Mouse (Mus musculus) cerebellum, postnatal 25 days (tissue): ENCODE results near the gene Fmnl2.

Experiments used
- DNase-seq, 2 experiments: peaks; one replicate each; pipeline ENCODE4 v3.0.0; 2021; ENCODE audit warnings: mixed read lengths in 2 of 2

The Fmnl2 gene

GRCm38 (mm10) chr2:52857611-52858528 is at the start of gene Fmnl2:
Gene Fmnl2 (plus strand): TSS chr2:52857860.
- peak; percentile 89 to 94 for DNase-seq

- no peak for DNase-seq
These were observed 47.7 kb upstream of the Fmnl2 start for GRCm38 (mm10) chr2:52809988-52810387.

GRCm38 (mm10) chr2:52811691-52812090 is 46.0 kb upstream of the Fmnl2 start:
- peak in 1 of 2 experiments; percentile 4 for DNase-seq

- DNase-seq, result no peak
These were observed 40.3 kb upstream of the Fmnl2 start for GRCm38 (mm10) chr2:52817341-52817740.

GRCm38 (mm10) chr2:52818944-52819343 is 38.7 kb upstream of the Fmnl2 start:
- no peak for DNase-seq

GRCm38 (mm10) chr2:52822214-52822613 is 35.4 kb upstream of the Fmnl2 start:
- no peak for DNase-seq

- DNase-seq, result no peak
These were observed 29.6 kb upstream of the Fmnl2 start for GRCm38 (mm10) chr2:52828077-52828476.

GRCm38 (mm10) chr2:52830513-52830912 is 27.1 kb upstream of the Fmnl2 start:
- no peak for DNase-seq

GRCm38 (mm10) chr2:52831585-52831984 is 26.1 kb upstream of the Fmnl2 start:
- no peak for DNase-seq

GRCm38 (mm10) chr2:52835726-52836125 is 21.9 kb upstream of the Fmnl2 start:
- DNase-seq, result no peak

GRCm38 (mm10) chr2:52839074-52839473 is 18.6 kb upstream of the Fmnl2 start:
- DNase-seq, result no peak

- DNase-seq, result no peak
These were observed 17.8 kb upstream of the Fmnl2 start for GRCm38 (mm10) chr2:52839868-52840267.

- no peak for DNase-seq
These were observed 13.8 kb upstream of the Fmnl2 start for GRCm38 (mm10) chr2:52843861-52844260.

- no peak for DNase-seq
These were observed 12.5 kb upstream of the Fmnl2 start for GRCm38 (mm10) chr2:52844936-52845752.

GRCm38 (mm10) chr2:52846506-52846905 is 11.2 kb upstream of the Fmnl2 start:
- DNase-seq, result no peak

GRCm38 (mm10) chr2:52849092-52849491 is 8.6 kb upstream of the Fmnl2 start:
- DNase-seq, result no peak

- DNase-seq, result peak in 1 of 2 experiments; percentile 78
These were observed 1.1 kb downstream of the Fmnl2 start for GRCm38 (mm10) chr2:52858529-52859465.

- DNase-seq, result peak; percentile 25 to 33
These were observed 1.8 kb downstream of the Fmnl2 start for GRCm38 (mm10) chr2:52859466-52859840.

- DNase-seq, result no peak
These were observed 2.6 kb downstream of the Fmnl2 start for GRCm38 (mm10) chr2:52860111-52860775.

- DNase-seq, result peak; percentile 24 to 27
These were observed 4.5 kb downstream of the Fmnl2 start for GRCm38 (mm10) chr2:52862046-52862759.

GRCm38 (mm10) chr2:52862760-52863124 is 5.1 kb downstream of the Fmnl2 start:
- no peak for DNase-seq
